Mouse (Mus musculus): ENCODE results near the gene U2af2.
"Not testable (repeated sequence)": the region's sequence is repeated elsewhere in the genome, so short reads cannot be mapped to it uniquely, and the experiment has no call there.

U2af2 gene

GRCm38 (mm10) chr7:5061774-5062359 is at the start of gene U2af2:
Gene U2af2, plus strand, starts transcription at chr7:5062143.
- peak; percentile 81 to 84 for DNase-seq (ENCODE audit: low spot score in 2 of 2)

GRCm38 (mm10) chr7:5012681-5013513 is 49.0 kb upstream of the U2af2 start:
- no peak for DNase-seq (ENCODE audit: low spot score in 2 of 2)

- peak; percentile 91 to 97 for DNase-seq (ENCODE audit: low spot score in 2 of 2)
These were observed 47.5 kb upstream of the U2af2 start, which contains the start of the genes Zfp524 and Fiz1 for GRCm38 (mm10) chr7:5014251-5015117. Gene Zfp524, plus strand, starts transcription at chr7:5014415. Gene Fiz1, minus strand, starts transcription at chr7:5014697.

- DNase-seq (ENCODE audit: low spot score in 2 of 2): peak; percentile 79 to 82
These were observed 46.6 kb upstream of the U2af2 start, which contains the start of gene Gm44973 for GRCm38 (mm10) chr7:5015118-5016001. Gene Gm44973, plus strand, starts transcription at chr7:5015496.

GRCm38 (mm10) chr7:5016057-5016456 is 45.9 kb upstream of the U2af2 start:
- DNase-seq (ENCODE audit: low spot score in 2 of 2): no peak

- DNase-seq (ENCODE audit: low spot score in 2 of 2): no peak
These were observed 45.0 kb upstream of the U2af2 start for GRCm38 (mm10) chr7:5016920-5017319.

GRCm38 (mm10) chr7:5017352-5017751 is 44.6 kb upstream of the U2af2 start:
- DNase-seq (ENCODE audit: low spot score in 2 of 2): no peak

GRCm38 (mm10) chr7:5017931-5018330 is 44.0 kb upstream of the U2af2 start:
- DNase-seq (ENCODE audit: low spot score in 2 of 2): no peak

GRCm38 (mm10) chr7:5019576-5019975 is 42.4 kb upstream of the U2af2 start:
- not testable (repeated sequence) for DNase-seq (ENCODE audit: low spot score in 2 of 2)

GRCm38 (mm10) chr7:5020000-5020681 is 41.8 kb upstream of the U2af2 start, which contains the start of the genes Zfp865 and Ccdc106:
Gene Zfp865, plus strand, starts transcription at chr7:5020376.
Gene Ccdc106, plus strand, starts transcription at chr7:5020553.
- peak; percentile 99 for DNase-seq (ENCODE audit: low spot score in 2 of 2)

- no peak for DNase-seq (ENCODE audit: low spot score in 2 of 2)
These were observed 41.3 kb upstream of the U2af2 start for GRCm38 (mm10) chr7:5020685-5021084.

- DNase-seq (ENCODE audit: low spot score in 2 of 2): no peak
These were observed 40.7 kb upstream of the U2af2 start for GRCm38 (mm10) chr7:5021197-5021596.

GRCm38 (mm10) chr7:5029543-5029942 is 32.4 kb upstream of the U2af2 start:
- no peak for DNase-seq (ENCODE audit: low spot score in 2 of 2)

- no peak for DNase-seq (ENCODE audit: low spot score in 2 of 2)
These were observed 32.0 kb upstream of the U2af2 start for GRCm38 (mm10) chr7:5029946-5030345.

- DNase-seq (ENCODE audit: low spot score in 2 of 2): no peak
These were observed 31.2 kb upstream of the U2af2 start for GRCm38 (mm10) chr7:5030554-5031275.

GRCm38 (mm10) chr7:5031496-5031895 is 30.4 kb upstream of the U2af2 start:
- no peak for DNase-seq (ENCODE audit: low spot score in 2 of 2)

GRCm38 (mm10) chr7:5033818-5034217 is 28.1 kb upstream of the U2af2 start, which contains the start of gene 4632433K11Rik:
Gene 4632433K11Rik, plus strand, starts transcription at chr7:5034118.
- no peak for DNase-seq (ENCODE audit: low spot score in 2 of 2)

- no peak for DNase-seq (ENCODE audit: low spot score in 2 of 2)
These were observed 26.3 kb upstream of the U2af2 start for GRCm38 (mm10) chr7:5035628-5036027.

- DNase-seq (ENCODE audit: low spot score in 2 of 2): no peak
These were observed 25.8 kb upstream of the U2af2 start for GRCm38 (mm10) chr7:5036136-5036535.
